Mouse (Mus musculus): ENCODE measurements around the gene 4930404N11Rik. TPM values are rescaled to one million over a fixed set of nuclear protein-coding genes. Genes with fewer than 3 reads are reported as not detected.

4930404N11Rik gene
- polyA plus RNA-seq, 1 experiment from 2014 or later: 0.37 TPM

- Histone ChIP-seq H3K27ac (replicated peaks; ENCODE audit: low read depth, low read length) (no peak overlapping the region), H3K4me2 (ENCODE audit: low read length) (no peak overlapping the region), H3K36me3 (ENCODE audit: control insufficient read depth, insufficient read depth, low read length) (peaks cover 14% of the 10 kb centered on the region), H3K9ac (replicated peaks; ENCODE audit: low read length) (no peak overlapping the region), H3K4me3 (replicated peaks; ENCODE audit: low read depth, low read length) (no peak overlapping the region), H3K9me3 (ENCODE audit: control insufficient read depth, low read length) (no peaks in the 10 kb centered on the region), H3K4me1 (ENCODE audit: control insufficient read depth, insufficient read depth, low read length) (peaks cover 18% of the 10 kb centered on the region), H3K27me3 (ENCODE audit: control insufficient read depth, insufficient read depth, low read length) (no peaks in the 10 kb centered on the region)
- 46% methylated on average over 5 of the region's 5 CpGs for WGBS
- DNase-seq (no peak), ATAC-seq (ENCODE audit: low FRiP score, low TSS enrichment) (no peak)
Measured at GRCm38 (mm10) chr10:81396749-81397148, 31.1 kb upstream of the 4930404N11Rik start.

- no peaks in the 10 kb centered on the region for H3K27me3 ChIP-seq (ENCODE audit: control insufficient read depth, insufficient read depth, low read length)
- H3K36me3 ChIP-seq (ENCODE audit: control insufficient read depth, insufficient read depth, low read length): peaks cover 14% of the 10 kb centered on the region
- peaks cover 9% of the 10 kb centered on the region; the same call in 1 of the 2 replicates for H3K4me1 ChIP-seq (ENCODE audit: control insufficient read depth, insufficient read depth, low read length)
- 83% methylated on average over 4 of the region's 4 CpGs for WGBS
- H3K4me3 ChIP-seq (replicated peaks; ENCODE audit: low read depth, low read length): no peak overlapping the region
- H3K27ac ChIP-seq (replicated peaks; ENCODE audit: low read depth, low read length): no peak overlapping the region
- H3K9ac ChIP-seq (replicated peaks; ENCODE audit: low read length): no peak overlapping the region
- H3K4me2 ChIP-seq (ENCODE audit: low read length): no peak overlapping the region
- no peaks in the 10 kb centered on the region for H3K9me3 ChIP-seq (ENCODE audit: control insufficient read depth, low read length)
- DNase-seq (no peak), ATAC-seq (ENCODE audit: low FRiP score, low TSS enrichment) (no peak)
Measured at GRCm38 (mm10) chr10:81395865-81396264, 30.2 kb upstream of the 4930404N11Rik start.

GRCm38 (mm10) chr10:81395127-81395526 lies 29.5 kb upstream of the 4930404N11Rik start:
- H3K36me3 ChIP-seq (ENCODE audit: control insufficient read depth, insufficient read depth, low read length): peaks cover 9% of the 10 kb centered on the region
- peak; percentile 77 for DNase-seq
- WGBS: 22% methylated on average over 5 of the region's 5 CpGs
- ATAC-seq (ENCODE audit: low FRiP score, low TSS enrichment): no peak
- peaks cover 8% of the 10 kb centered on the region; the same call in 1 of the 2 replicates for H3K4me1 ChIP-seq (ENCODE audit: control insufficient read depth, insufficient read depth, low read length)
- H3K9me3 ChIP-seq (ENCODE audit: control insufficient read depth, low read length): no peaks in the 10 kb centered on the region
- no peaks in the 10 kb centered on the region for H3K27me3 ChIP-seq (ENCODE audit: control insufficient read depth, insufficient read depth, low read length)
- no peak overlapping the region for H3K4me2 ChIP-seq (ENCODE audit: low read length)
- H3K9ac ChIP-seq (replicated peaks; ENCODE audit: low read length): no peak overlapping the region
- no peak overlapping the region for H3K4me3 ChIP-seq (replicated peaks; ENCODE audit: low read depth, low read length)
- H3K27ac ChIP-seq (replicated peaks; ENCODE audit: low read depth, low read length): no peak overlapping the region

- H3K4me2 ChIP-seq (ENCODE audit: low read length): peak overlapping the region; percentile 28
- peaks cover 8% of the 10 kb centered on the region; the same call in 1 of the 2 replicates for H3K4me1 ChIP-seq (ENCODE audit: control insufficient read depth, insufficient read depth, low read length)
- 7% methylated on average over 19 of the region's 19 CpGs for WGBS
- H3K4me3 ChIP-seq (replicated peaks; ENCODE audit: low read depth, low read length): no peak overlapping the region
- H3K27me3 ChIP-seq (ENCODE audit: control insufficient read depth, insufficient read depth, low read length): no peaks in the 10 kb centered on the region
- no peak for ATAC-seq (ENCODE audit: low FRiP score, low TSS enrichment)
- peaks cover 8% of the 10 kb centered on the region for H3K36me3 ChIP-seq (ENCODE audit: control insufficient read depth, insufficient read depth, low read length)
- no peak overlapping the region for H3K27ac ChIP-seq (replicated peaks; ENCODE audit: low read depth, low read length)
- DNase-seq: no peak
- no peak overlapping the region; the same call in 1 of the 2 replicates for H3K9ac ChIP-seq (replicated peaks; ENCODE audit: low read length)
- H3K9me3 ChIP-seq (ENCODE audit: control insufficient read depth, low read length): no peaks in the 10 kb centered on the region
Measured at GRCm38 (mm10) chr10:81393456-81394063, 27.9 kb upstream of the 4930404N11Rik start.

DNA sequence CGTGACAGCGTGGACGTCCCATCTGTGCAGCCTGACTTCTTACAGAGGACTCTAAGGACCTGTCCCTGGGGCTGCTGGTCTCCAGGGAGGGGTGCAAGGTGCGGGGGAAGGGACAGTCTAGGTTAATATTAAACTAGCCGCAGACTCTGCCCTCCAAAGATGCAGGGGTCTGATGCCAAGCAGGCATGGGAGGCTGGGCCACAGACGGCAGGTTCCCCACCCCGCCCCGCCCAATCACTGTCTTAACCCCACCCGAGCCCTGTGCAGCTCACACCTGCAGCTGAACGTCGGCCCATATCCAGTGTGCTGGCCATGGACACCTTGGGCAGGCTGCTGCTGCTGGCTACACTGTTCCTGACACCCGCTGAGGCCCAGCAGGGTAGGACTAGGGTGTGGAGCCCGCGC lies 27.2 kb upstream of the 4930404N11Rik start, which contains the start of gene Smim24:
Smim24 (plus strand) TSS at position 271 of the 405 bp plus-strand sequence.
- no peaks in the 10 kb centered on the region for H3K9me3 ChIP-seq (ENCODE audit: control insufficient read depth, low read length)
- H3K27ac ChIP-seq (replicated peaks; ENCODE audit: low read depth, low read length): no peak within 1 kb of the TSS
- no peak within 1 kb of the TSS; the same call in 1 of the 2 replicates for H3K9ac ChIP-seq (replicated peaks; ENCODE audit: low read length)
- no peaks in the 10 kb centered on the region for H3K27me3 ChIP-seq (ENCODE audit: control insufficient read depth, insufficient read depth, low read length)
- DNase-seq: no peak
- WGBS: 71% methylated on average over 14 of the region's 14 CpGs
- no peak for ATAC-seq (ENCODE audit: low FRiP score, low TSS enrichment)
- peaks cover 15% of the 10 kb centered on the region for H3K36me3 ChIP-seq (ENCODE audit: control insufficient read depth, insufficient read depth, low read length)
- H3K4me2 ChIP-seq (ENCODE audit: low read length): peak within 1 kb of the TSS; percentile 28
- peaks cover 8% of the 10 kb centered on the region; the same call in 1 of the 2 replicates for H3K4me1 ChIP-seq (ENCODE audit: control insufficient read depth, insufficient read depth, low read length)
- H3K4me3 ChIP-seq (replicated peaks; ENCODE audit: low read depth, low read length): no peak within 1 kb of the TSS

GRCm38 (mm10) chr10:81392270-81392669 lies 26.7 kb upstream of the 4930404N11Rik start:
- no peak for ATAC-seq (ENCODE audit: low FRiP score, low TSS enrichment)
- 88% methylated on average over 6 of the region's 6 CpGs for WGBS

DNA sequence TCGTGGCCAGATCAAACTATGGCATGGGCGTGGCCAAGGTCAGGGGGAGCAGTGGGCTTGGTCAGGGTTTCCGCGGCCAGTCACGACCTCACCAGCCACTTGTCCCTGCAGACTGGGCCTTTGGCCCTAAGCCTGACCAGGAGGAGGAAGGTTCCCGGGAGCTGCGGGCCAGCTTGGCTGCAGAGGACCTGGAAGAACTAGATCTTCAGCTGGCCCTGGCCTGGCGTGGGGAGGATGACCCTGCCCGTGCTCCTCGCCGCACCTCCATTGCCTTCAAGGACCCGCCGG lies 25.0 kb upstream of the 4930404N11Rik start:
- Histone ChIP-seq H3K36me3 (ENCODE audit: control insufficient read depth, insufficient read depth, low read length) (peaks cover 35% of the 10 kb centered on the region), H3K9me3 (ENCODE audit: control insufficient read depth, low read length) (no peaks in the 10 kb centered on the region), H3K27me3 (ENCODE audit: control insufficient read depth, insufficient read depth, low read length) (no peaks in the 10 kb centered on the region), H3K9ac (replicated peaks; ENCODE audit: low read length) (no peak overlapping the region), H3K4me2 (ENCODE audit: low read length) (no peak overlapping the region), H3K27ac (replicated peaks; ENCODE audit: low read depth, low read length) (no peak overlapping the region), H3K4me1 (ENCODE audit: control insufficient read depth, insufficient read depth, low read length) (peaks cover 8% of the 10 kb centered on the region; the same call in 1 of the 2 replicates), H3K4me3 (replicated peaks; ENCODE audit: low read depth, low read length) (no peak overlapping the region)
- WGBS: 91% methylated on average over 13 of the region's 13 CpGs
- DNase-seq: no peak
- no peak for ATAC-seq (ENCODE audit: low FRiP score, low TSS enrichment)

More at GRCm38 (mm10) chr10:81392270-81392669, 26.7 kb upstream of the 4930404N11Rik start:
- Histone ChIP-seq H3K4me2 (ENCODE audit: low read length) (no peak overlapping the region), H3K4me3 (replicated peaks; ENCODE audit: low read depth, low read length) (no peak overlapping the region), H3K9ac (replicated peaks; ENCODE audit: low read length) (no peak overlapping the region), H3K36me3 (ENCODE audit: control insufficient read depth, insufficient read depth, low read length) (peaks cover 20% of the 10 kb centered on the region), H3K4me1 (ENCODE audit: control insufficient read depth, insufficient read depth, low read length) (peaks cover 8% of the 10 kb centered on the region; the same call in 1 of the 2 replicates), H3K9me3 (ENCODE audit: control insufficient read depth, low read length) (no peaks in the 10 kb centered on the region), H3K27ac (replicated peaks; ENCODE audit: low read depth, low read length) (no peak overlapping the region), H3K27me3 (ENCODE audit: control insufficient read depth, insufficient read depth, low read length) (no peaks in the 10 kb centered on the region)
- DNase-seq: no peak

- H3K4me1 ChIP-seq (ENCODE audit: control insufficient read depth, insufficient read depth, low read length): peaks cover 13% of the 10 kb centered on the region
- ATAC-seq (ENCODE audit: low FRiP score, low TSS enrichment) (peak; percentile 53; the same call in 1 of the 2 replicates), DNase-seq (peak; percentile 65)
- H3K4me2 ChIP-seq (ENCODE audit: low read length): no peak overlapping the region
- no peak overlapping the region for H3K27ac ChIP-seq (replicated peaks; ENCODE audit: low read depth, low read length)
- 49% methylated on average over 23 of the region's 23 CpGs for WGBS
- peaks cover 35% of the 10 kb centered on the region for H3K36me3 ChIP-seq (ENCODE audit: control insufficient read depth, insufficient read depth, low read length)
- no peak overlapping the region for H3K4me3 ChIP-seq (replicated peaks; ENCODE audit: low read depth, low read length)
- H3K9ac ChIP-seq (replicated peaks; ENCODE audit: low read length): no peak overlapping the region
- no peaks in the 10 kb centered on the region for H3K9me3 ChIP-seq (ENCODE audit: control insufficient read depth, low read length)
- no peaks in the 10 kb centered on the region for H3K27me3 ChIP-seq (ENCODE audit: control insufficient read depth, insufficient read depth, low read length)
Measured at GRCm38 (mm10) chr10:81389801-81390677, 24.4 kb upstream of the 4930404N11Rik start.
